Mouse (Mus musculus) heart, adult 18-20 months (tissue): ENCODE measurements at regions not wholly inside any gene's neighbourhood (a gene's known extent, or its start where the extent isn't known, plus 50 kb on each side); places are given as distances from the start of the nearest gene placed in this dataset.
A peak's percentile ranks its signal among the peaks of the same experiment; 100 is the strongest.

Source experiments
- DNase-seq, 2 experiments: peaks; one replicate each; pipeline ENCODE4 v3.0.0; 2021 to 2022; ENCODE audit warnings: mixed read lengths in 1 of 2

- DNase-seq: no peak
Measured at GRCm38 (mm10) chr2:162720016-162720415, 59.1 kb upstream of the Ptprt start.

GRCm38 (mm10) chr2:162718466-162718865, 57.5 kb upstream of the Ptprt start:
- DNase-seq: no peak

- no peak for DNase-seq
Measured at GRCm38 (mm10) chr2:162714976-162715375, 54.0 kb upstream of the Ptprt start.

- no peak for DNase-seq
Measured at GRCm38 (mm10) chr2:162712972-162713371, 52.0 kb upstream of the Ptprt start.

GRCm38 (mm10) chr2:162712394-162712793, 51.4 kb upstream of the Ptprt start:
- peak; percentile 11 to 37 for DNase-seq
